Mouse (Mus musculus) liver, embryonic 14.5 days (tissue): ENCODE results near the gene Wfdc1. TPM values are rescaled to one million over a fixed set of nuclear protein-coding genes. Genes with fewer than 3 reads are reported as not detected.

ENCODE experiments used
- ATAC-seq: fragments of 200-750 bp; cut with Nextera tagmentation; 2 replicates; pipeline ENCODE4 v1.8.0; 2017; ENCODE audit warnings: moderate number of reproducible peaks, mild to moderate bottlenecking, moderate library complexity; ENCODE audit not compliant: insufficient read depth
- DNase-seq, 3 experiments: peaks; one replicate each; pipeline ENCODE4 v3.0.0-alpha.2; 2012 to 2013; ENCODE audit warnings: low read depth in 3 of 3, low spot score in 3 of 3
- H3K27ac ChIP-seq: fragments of 300-500 bp; sonication (generic); 2 replicates; pipeline ENCODE4 v1.5.1; 2014; ENCODE audit warnings: moderate library complexity, mild to moderate bottlenecking, control low read depth, inconsistent platforms
- H3K27me3 ChIP-seq: fragments of 300-500 bp; sonication (generic); 2 replicates; pipeline ENCODE4 v1.6.1; 2014; ENCODE audit warnings: mild to moderate bottlenecking, low read length, moderate library complexity; ENCODE audit not compliant: control insufficient read depth, insufficient read depth
- H3K36me3 ChIP-seq: fragments of 300-500 bp; sonication (generic); replicated peaks from 2 replicates; pipeline ENCODE4 v1.6.1; 2014; ENCODE audit warnings: low read depth; ENCODE audit not compliant: control insufficient read depth, insufficient read depth
- H3K4me1 ChIP-seq, 2 experiments: fragments of 200-500 bp in 1 of 2; fragments of 300-500 bp in 1 of 2; sonication (generic) in 1 of 2; replicated peaks; 2 replicates each; pipeline ENCODE4 v1.6.1; 2012 to 2014; ENCODE audit warnings: antibody characterized with exemption in 1 of 2, inconsistent platforms in 1 of 2, low read length in 1 of 2; ENCODE audit not compliant: control insufficient read depth in 2 of 2, insufficient read depth in 2 of 2
- H3K4me2 ChIP-seq: fragments of 300-500 bp; sonication (generic); 2 replicates; pipeline ENCODE4 v1.6.1; 2014; ENCODE audit warnings: low read depth, mild to moderate bottlenecking, control low read depth, moderate library complexity
- H3K4me3 ChIP-seq, 2 experiments: fragments of 200-500 bp in 1 of 2; fragments of 300-500 bp in 1 of 2; sonication (generic) in 1 of 2; 2 replicates each; pipeline ENCODE4 v1.5.1; 2012 to 2014; ENCODE audit warnings: low read depth in 2 of 2, low read length in 2 of 2, mild to moderate bottlenecking in 2 of 2, control low read depth in 1 of 2, inconsistent platforms in 1 of 2, moderate library complexity in 1 of 2; ENCODE audit not compliant: insufficient read depth in 1 of 2
- H3K9ac ChIP-seq: fragments of 300-500 bp; sonication (generic); replicated peaks from 2 replicates; pipeline ENCODE4 v1.6.1; 2014; ENCODE audit warnings: mild to moderate bottlenecking, control low read depth, moderate library complexity
- H3K9me3 ChIP-seq: fragments of 300-500 bp; sonication (generic); 2 replicates; pipeline ENCODE4 v1.6.1; 2016; ENCODE audit warnings: low read length, mixed read lengths; ENCODE audit not compliant: control insufficient read depth
- CTCF ChIP-seq: IDR thresholded peaks from 2 replicates; pipeline ENCODE4 v1.5.1; 2016; ENCODE audit warnings: antibody characterized with exemption, low read depth, control low read depth
- EP300 ChIP-seq: IDR thresholded peaks from 2 replicates; pipeline ENCODE4 v1.6.1; 2016; ENCODE audit warnings: antibody characterized with exemption, low read depth
- WGBS: fragments of 180-500 bp; shearing (Covaris S2); extraction: QIAGEN DNeasy Blood & Tissue Kit; methylation state at CpG from one replicate; pipeline ENCODE4 v1.1.7; 2014; ENCODE audit not compliant: insufficient replicate concordance; 5-methylcytosine and 5-hydroxymethylcytosine counted together
- polyA plus RNA-seq, 2 experiments: library from polyadenylated mRNA; depleted of rRNA in 1 of 2; stranded (reverse) in 1 of 2; unstranded in 1 of 2; fragments of >200 nt; fragmentation: Nextera tagmentation in 1 of 2; extraction: Ambion mirVana in 1 of 2; gene quantifications; 2 replicates each; pipeline versions ENCODE4 v1.2.1 to v1.2.3; 2012 to 2014

Gene Wfdc1
- polyA plus RNA-seq, 2 experiments = 0.99 to 2.1 TPM

GRCm38 (mm10) chr8:119722348-119722747 is 56.2 kb downstream of the Wfdc1 start:
- Histone ChIP-seq H3K4me3 (no peak overlapping the region), H3K9ac (no peak overlapping the region), H3K4me1 (peaks cover 0 to 13% of the 10 kb centered on the region in 2 experiments; a peak in 2 of 4 replicates), H3K27me3 (no peaks in the 10 kb centered on the region), H3K4me2 (no peak overlapping the region), H3K36me3 (no peaks in the 10 kb centered on the region), H3K27ac (no peak overlapping the region), H3K9me3 (no peaks in the 10 kb centered on the region)
- 39% methylated on average over 6 of the region's 6 CpGs for WGBS
- TF ChIP-seq EP300 (no peak), CTCF (no peak)
- DNase-seq = no peak
- no peak for ATAC-seq

DNA sequence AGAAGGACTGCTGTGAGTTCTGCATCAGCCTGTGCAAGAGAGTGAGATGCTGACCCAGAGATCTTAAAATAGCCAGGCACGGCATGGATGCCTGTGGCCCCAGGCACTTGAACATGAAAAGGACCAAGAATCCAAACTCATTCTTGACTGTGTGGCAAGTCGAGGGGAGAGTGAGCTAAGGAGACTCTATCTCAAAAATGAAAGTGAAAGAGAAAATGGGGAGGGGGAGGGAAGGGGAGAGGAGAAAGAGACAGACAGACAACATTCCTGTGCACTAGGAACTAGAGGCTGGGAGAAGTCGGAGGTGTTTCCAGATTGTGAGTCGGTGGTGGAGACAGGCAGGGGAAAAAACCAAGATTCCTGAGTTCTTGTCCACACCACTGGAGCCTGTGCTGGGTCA is 57.5 kb downstream of the Wfdc1 start:
- ATAC-seq (no peak), DNase-seq (no peak)
- no peak overlapping the region for H3K4me3 ChIP-seq
- peaks cover 0 to 11% of the 10 kb centered on the region in 2 experiments; a peak in 2 of 4 replicates for H3K4me1 ChIP-seq
- H3K27me3 ChIP-seq = no peaks in the 10 kb centered on the region
- H3K9ac ChIP-seq = no peak overlapping the region
- no peaks in the 10 kb centered on the region for H3K36me3 ChIP-seq
- no peaks in the 10 kb centered on the region for H3K9me3 ChIP-seq
- H3K4me2 ChIP-seq = no peak overlapping the region
- 43% methylated on average over 4 of the region's 4 CpGs for WGBS
- no peak for TF ChIP-seq CTCF
- TF ChIP-seq EP300 = no peak
- H3K27ac ChIP-seq = no peak overlapping the region

- TF ChIP-seq CTCF = no peak
- no peak for TF ChIP-seq EP300
- H3K4me3 ChIP-seq = no peak overlapping the region
Observed at GRCm38 (mm10) chr8:119724596-119724995, 58.4 kb downstream of the Wfdc1 start.

GRCm38 (mm10) chr8:119727093-119727492 is 60.9 kb downstream of the Wfdc1 start:
- TF ChIP-seq EP300 (peak; percentile 54), CTCF (no peak)
- H3K4me1 ChIP-seq = peaks cover 0 to 11% of the 10 kb centered on the region in 2 experiments; a peak in 2 of 4 replicates
- DNase-seq = peak in 2 of 3 experiments; percentile 9 to 17
- no peaks in the 10 kb centered on the region for H3K27me3 ChIP-seq
- no peak overlapping the region for H3K4me3 ChIP-seq
- no peak overlapping the region for H3K27ac ChIP-seq
- no peaks in the 10 kb centered on the region for H3K9me3 ChIP-seq
- WGBS = 14% methylated on average over 8 of the region's 8 CpGs
- H3K36me3 ChIP-seq = no peaks in the 10 kb centered on the region
- no peak overlapping the region for H3K4me2 ChIP-seq
- no peak overlapping the region for H3K9ac ChIP-seq
- ATAC-seq = peak; percentile 80

More at GRCm38 (mm10) chr8:119724596-119724995, 58.4 kb downstream of the Wfdc1 start:
- DNase-seq = no peak
- no peak overlapping the region for H3K4me2 ChIP-seq
- H3K27me3 ChIP-seq = no peaks in the 10 kb centered on the region
- no peak overlapping the region for H3K9ac ChIP-seq
- H3K27ac ChIP-seq = no peak overlapping the region
- 56% methylated on average over 6 of the region's 6 CpGs for WGBS
- H3K4me1 ChIP-seq = peaks cover 0 to 11% of the 10 kb centered on the region in 2 experiments; a peak in 2 of 4 replicates
- no peak for ATAC-seq
- H3K36me3 ChIP-seq = no peaks in the 10 kb centered on the region
- H3K9me3 ChIP-seq = no peaks in the 10 kb centered on the region

DNA sequence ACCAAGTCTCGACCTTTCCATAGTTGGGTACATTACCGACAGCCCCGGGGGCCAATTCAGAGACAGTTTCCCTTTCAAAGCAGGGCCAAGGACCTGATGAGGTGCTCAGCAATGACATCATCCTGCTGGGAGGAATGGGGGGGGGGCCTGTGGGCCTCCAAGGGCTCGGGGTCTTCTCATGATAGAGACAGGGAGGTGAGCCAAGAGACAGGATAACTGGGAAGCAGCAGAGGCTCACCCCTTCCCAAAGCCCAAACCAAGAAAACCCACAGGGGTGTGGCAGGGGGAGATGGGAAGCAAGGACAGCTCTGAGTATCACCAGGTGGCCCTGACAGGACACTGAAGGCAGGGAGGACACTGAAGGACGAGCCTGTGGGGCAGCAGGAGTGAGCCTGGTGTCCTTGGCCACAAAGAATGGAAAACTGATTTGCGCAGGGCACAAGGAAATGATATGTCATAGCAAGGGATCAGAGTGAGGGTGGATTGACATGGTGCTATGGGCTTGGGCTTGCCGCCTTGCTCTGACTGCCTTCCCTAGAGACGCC is 62.3 kb downstream of the Wfdc1 start:
- Histone ChIP-seq H3K9ac (no peak overlapping the region), H3K9me3 (no peaks in the 10 kb centered on the region), H3K4me3 (no peak overlapping the region), H3K27ac (no peak overlapping the region), H3K4me1 (peaks cover 0 to 11% of the 10 kb centered on the region in 2 experiments; a peak in 1 of 4 replicates), H3K36me3 (no peaks in the 10 kb centered on the region), H3K27me3 (no peaks in the 10 kb centered on the region), H3K4me2 (no peak overlapping the region)
- no peak for DNase-seq
- ATAC-seq = no peak
- no peak for TF ChIP-seq CTCF
- TF ChIP-seq EP300 = no peak
- 65% methylated on average over 8 of the region's 8 CpGs for WGBS
